Mouse (Mus musculus) hindbrain, postnatal 0 days (tissue): ENCODE measurements around the gene Mxra8. TPM values are rescaled to one million over a fixed set of nuclear protein-coding genes. Genes with fewer than 3 reads are reported as not detected.

Experiments used
- ATAC-seq: fragments of 200-750 bp; cut with Nextera tagmentation; 2 replicates; pipeline ENCODE4 v1.8.0; 2017; ENCODE audit warnings: mild to moderate bottlenecking, moderate TSS enrichment, moderate library complexity
- DNase-seq: peaks from one replicate; pipeline ENCODE4 v3.0.0-alpha.2; 2015; ENCODE audit warnings: low spot score
- H3K27ac ChIP-seq: fragments of 300-500 bp; sonication (generic); 2 replicates; pipeline ENCODE4 v1.5.1; 2014; ENCODE audit warnings: mild to moderate bottlenecking
- H3K27me3 ChIP-seq: fragments of 300-500 bp; sonication (generic); 2 replicates; pipeline ENCODE4 v1.6.1; 2014; ENCODE audit warnings: low read length, mixed read lengths; ENCODE audit not compliant: insufficient read depth
- H3K36me3 ChIP-seq: fragments of 300-500 bp; sonication (generic); 2 replicates; pipeline ENCODE4 v1.6.1; 2014; ENCODE audit warnings: low read length, mixed read lengths; ENCODE audit not compliant: insufficient read depth
- H3K4me1 ChIP-seq: fragments of 300-500 bp; sonication (generic); 2 replicates; pipeline ENCODE4 v1.6.1; 2014; ENCODE audit warnings: antibody characterized with exemption, low read length, mixed read lengths; ENCODE audit not compliant: insufficient read depth
- H3K4me2 ChIP-seq: fragments of 300-500 bp; sonication (generic); 2 replicates; pipeline ENCODE4 v1.6.1; 2014; ENCODE audit warnings: low read depth, mild to moderate bottlenecking, low read length, moderate library complexity, mixed read lengths
- H3K4me3 ChIP-seq: fragments of 300-500 bp; sonication (generic); 2 replicates; pipeline ENCODE4 v1.5.1; 2014; ENCODE audit warnings: low read length
- H3K9ac ChIP-seq: fragments of 300-500 bp; sonication (generic); replicated peaks from 2 replicates; pipeline ENCODE4 v1.6.1; 2014; ENCODE audit warnings: mild to moderate bottlenecking, low read length, moderate library complexity, mixed read lengths
- H3K9me3 ChIP-seq: fragments of 300-500 bp; sonication (generic); 2 replicates; pipeline ENCODE4 v1.6.1; 2016; ENCODE audit warnings: low read length, mixed read lengths
- CTCF ChIP-seq: IDR thresholded peaks from 2 replicates; pipeline ENCODE4 v1.5.1; 2016; ENCODE audit warnings: antibody characterized with exemption, control low read depth, low read depth
- WGBS: fragments of 180-500 bp; shearing (Covaris S2); extraction: QIAGEN DNeasy Blood & Tissue Kit; methylation state at CpG from one replicate; pipeline ENCODE4 v1.1.7; 2014; 5-methylcytosine and 5-hydroxymethylcytosine counted together
- polyA plus RNA-seq: library from polyadenylated mRNA; unstranded; fragments of >200 nt; fragmentation: Nextera tagmentation; extraction: Ambion mirVana; gene quantifications from 2 replicates; pipeline ENCODE4 v1.2.1, GENCODE M21; 2015
- total RNA-seq: library from RNA; depleted of rRNA; stranded (reverse); fragments of >200 nt; gene quantifications from 2 replicates; pipeline ENCODE4 v1.2.3, GENCODE M21; 2014

Mxra8 gene
- total and polyA plus RNA-seq, 2 experiments from 2014 or later = 41.6 to 58.9 TPM

- no peak overlapping the region for H3K4me3 ChIP-seq
- H3K4me1 ChIP-seq = no peaks in the 10 kb centered on the region
- ATAC-seq = no peak
- H3K36me3 ChIP-seq = peaks cover 34% of the 10 kb centered on the region
- no peak overlapping the region for H3K9ac ChIP-seq
- H3K27me3 ChIP-seq = no peaks in the 10 kb centered on the region
- H3K4me2 ChIP-seq = no peak overlapping the region
- DNase-seq = no peak
- WGBS = 80% methylated on average over 3 of the region's 3 CpGs
- TF ChIP-seq CTCF = no peak
- H3K27ac ChIP-seq = no peak overlapping the region
- H3K9me3 ChIP-seq = no peaks in the 10 kb centered on the region
These were observed 44.1 kb downstream of the Mxra8 start for GRCm38 (mm10) chr4:155883587-155883986.

GRCm38 (mm10) chr4:155886330-155886729 lies 46.9 kb downstream of the Mxra8 start:
- DNase-seq (no peak), ATAC-seq (no peak)
- Histone ChIP-seq H3K27ac (no peak overlapping the region), H3K4me3 (no peak overlapping the region), H3K4me1 (no peaks in the 10 kb centered on the region), H3K9me3 (no peaks in the 10 kb centered on the region), H3K4me2 (no peak overlapping the region), H3K36me3 (peaks cover 42% of the 10 kb centered on the region), H3K9ac (no peak overlapping the region), H3K27me3 (no peaks in the 10 kb centered on the region)
- 95% methylated on average over 5 of the region's 5 CpGs for WGBS
- no peak for TF ChIP-seq CTCF

GRCm38 (mm10) chr4:155887674-155888073 lies 48.2 kb downstream of the Mxra8 start:
- 85% methylated on average over 10 of the region's 10 CpGs for WGBS
- Histone ChIP-seq H3K4me2 (no peak overlapping the region), H3K4me3 (no peak overlapping the region), H3K27me3 (no peaks in the 10 kb centered on the region), H3K9me3 (no peaks in the 10 kb centered on the region), H3K9ac (no peak overlapping the region), H3K27ac (no peak overlapping the region), H3K36me3 (peaks cover 42% of the 10 kb centered on the region), H3K4me1 (no peaks in the 10 kb centered on the region)
- no peak for ATAC-seq
- no peak for TF ChIP-seq CTCF
- no peak for DNase-seq

GRCm38 (mm10) chr4:155888181-155888580 lies 48.7 kb downstream of the Mxra8 start:
- 96% methylated on average over 9 of the region's 9 CpGs for WGBS
- Histone ChIP-seq H3K9me3 (no peaks in the 10 kb centered on the region), H3K27ac (no peak overlapping the region), H3K4me2 (no peak overlapping the region), H3K4me3 (no peak overlapping the region), H3K27me3 (no peaks in the 10 kb centered on the region), H3K36me3 (peaks cover 42% of the 10 kb centered on the region), H3K4me1 (peaks cover 3% of the 10 kb centered on the region; the same call in 1 of the 2 replicates), H3K9ac (no peak overlapping the region)
- DNase-seq (no peak), ATAC-seq (no peak)
- no peak for TF ChIP-seq CTCF

- H3K9ac ChIP-seq = no peak overlapping the region
- peaks cover 42% of the 10 kb centered on the region for H3K36me3 ChIP-seq
- no peaks in the 10 kb centered on the region for H3K9me3 ChIP-seq
- no peaks in the 10 kb centered on the region for H3K27me3 ChIP-seq
- TF ChIP-seq CTCF = no peak
- DNase-seq (no peak), ATAC-seq (no peak)
- H3K27ac ChIP-seq = no peak overlapping the region
- no peak overlapping the region for H3K4me3 ChIP-seq
- peaks cover 14% of the 10 kb centered on the region for H3K4me1 ChIP-seq
- H3K4me2 ChIP-seq = no peak overlapping the region
- WGBS = 81% methylated on average over 5 of the region's 5 CpGs
These were observed 49.8 kb downstream of the Mxra8 start for GRCm38 (mm10) chr4:155889316-155889715.

- Histone ChIP-seq H3K27me3 (no peaks in the 10 kb centered on the region), H3K27ac (peak overlapping the region; percentile 99), H3K9ac (peak overlapping the region; percentile 89), H3K9me3 (no peaks in the 10 kb centered on the region), H3K4me3 (peak overlapping the region; percentile 79), H3K4me1 (peaks cover 31% of the 10 kb centered on the region), H3K36me3 (peaks cover 32% of the 10 kb centered on the region), H3K4me2 (peak overlapping the region; percentile 73)
- ATAC-seq (peak; percentile 0; the same call in 1 of the 2 replicates), DNase-seq (no peak)
- WGBS = 0% methylated on average over 34 of the region's 34 CpGs
- no peak for TF ChIP-seq CTCF
These were observed 51.6 kb downstream of the Mxra8 start for GRCm38 (mm10) chr4:155891011-155891471.

- peak within 1 kb of the TSS; percentile 99 for H3K27ac ChIP-seq
- H3K4me2 ChIP-seq = peak within 1 kb of the TSS; percentile 73
- no peaks in the 10 kb centered on the region for H3K27me3 ChIP-seq
- peak within 1 kb of the TSS; percentile 79 for H3K4me3 ChIP-seq
- no peaks in the 10 kb centered on the region for H3K9me3 ChIP-seq
- peaks cover 29% of the 10 kb centered on the region for H3K36me3 ChIP-seq
- H3K4me1 ChIP-seq = peaks cover 32% of the 10 kb centered on the region
- peak within 1 kb of the TSS; percentile 89 for H3K9ac ChIP-seq
- DNase-seq (peak; percentile 98), ATAC-seq (peak; percentile 88)
- TF ChIP-seq CTCF = no peak
- WGBS = under 1% methylated on average over 52 of the region's 52 CpGs
These were observed 52.1 kb downstream of the Mxra8 start, which contains the start of the genes Pusl1 and Acap3 for GRCm38 (mm10) chr4:155891551-155892001. TSS of gene Pusl1 (minus strand) at chr4:155891781. TSS of gene Acap3 (plus strand) at chr4:155891822.
